Mouse (Mus musculus): ENCODE data around the gene Fsip1.
A peak's percentile ranks its signal among the peaks of the same experiment; 100 is the strongest.

Fsip1 gene

DNA sequence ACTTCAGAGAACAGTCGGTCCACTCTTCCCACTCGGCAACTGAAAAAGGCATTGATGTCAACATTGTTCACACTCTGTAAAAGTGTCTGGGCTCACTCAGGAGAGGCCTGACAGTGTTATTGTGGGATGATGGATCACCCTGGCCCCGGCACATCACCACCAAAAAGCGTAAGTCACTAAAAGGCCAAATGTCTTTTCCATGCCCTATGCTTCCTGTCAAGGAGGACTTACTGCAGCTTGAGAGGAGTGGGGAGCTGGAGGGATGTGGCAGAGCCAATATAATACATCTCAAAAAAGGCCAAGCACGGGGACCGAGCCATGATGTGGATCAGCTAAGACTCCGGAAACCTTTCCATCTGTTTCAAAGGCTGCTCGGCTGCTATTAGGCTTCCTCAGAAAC lies 2.2 kb downstream of the Fsip1 start:
- DNase-seq (ENCODE audit: low read depth) = no peak

DNA sequence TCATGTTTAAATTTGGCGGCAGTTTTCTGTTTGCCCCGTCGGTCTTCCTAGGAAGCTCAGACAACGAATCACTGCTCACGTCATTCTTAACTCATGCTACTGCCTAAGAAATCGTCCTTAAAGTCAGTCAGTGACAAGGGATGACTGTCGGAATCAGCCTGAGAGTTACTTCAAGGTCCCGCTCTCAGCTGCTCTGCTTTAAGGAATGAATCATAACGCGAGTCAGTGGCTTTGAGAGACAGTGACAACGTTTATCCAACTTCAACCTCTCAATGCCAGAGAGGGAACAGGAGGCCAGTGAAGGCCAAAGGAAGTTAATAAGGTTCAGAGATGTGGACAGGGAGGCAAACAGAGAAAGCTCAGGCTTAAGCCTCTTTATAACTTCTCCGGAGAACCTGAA lies 7.8 kb downstream of the Fsip1 start:
- DNase-seq (ENCODE audit: low read depth) = peak; percentile 17

DNA sequence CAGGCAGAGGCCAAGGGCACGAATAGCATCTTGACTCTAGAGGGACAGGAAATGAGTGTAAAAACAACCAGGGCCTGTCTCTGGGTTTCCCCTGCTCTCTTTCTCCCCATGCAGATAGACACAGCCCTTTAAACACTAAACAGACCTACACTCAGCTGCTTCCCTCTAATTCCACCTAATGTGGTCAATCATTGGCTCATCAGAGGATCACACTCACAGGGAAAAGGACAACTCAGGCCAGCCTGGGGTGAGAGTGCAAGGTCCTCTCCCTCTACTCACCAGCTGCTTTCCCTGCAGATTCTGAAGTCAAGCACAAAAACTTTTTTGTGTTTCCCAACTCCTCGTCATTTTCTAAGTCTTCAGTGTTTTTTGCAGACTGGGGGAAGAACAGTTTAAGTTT lies 8.8 kb downstream of the Fsip1 start:
- no peak for DNase-seq (ENCODE audit: low read depth)

DNA sequence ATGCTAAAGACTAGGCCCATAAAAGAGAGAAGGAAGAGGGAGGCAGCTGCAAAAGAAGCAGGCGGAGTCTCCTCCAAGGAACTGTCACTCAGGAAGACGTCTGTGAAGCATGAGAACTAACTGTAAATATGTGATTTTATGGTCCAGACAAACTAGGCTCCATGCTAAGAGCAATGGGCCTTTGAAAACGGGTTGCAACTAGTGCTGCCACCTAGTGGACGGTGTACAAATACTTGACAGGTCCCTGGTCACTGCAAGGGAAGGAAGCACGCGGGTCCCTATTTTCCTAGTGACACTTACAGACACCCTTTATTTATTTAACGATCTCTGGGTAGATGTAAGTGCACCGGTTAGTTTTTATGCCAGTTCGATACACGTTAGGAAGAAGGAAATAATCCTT lies 10.9 kb downstream of the Fsip1 start:
- peak; percentile 90 for DNase-seq (ENCODE audit: low read depth)

DNA sequence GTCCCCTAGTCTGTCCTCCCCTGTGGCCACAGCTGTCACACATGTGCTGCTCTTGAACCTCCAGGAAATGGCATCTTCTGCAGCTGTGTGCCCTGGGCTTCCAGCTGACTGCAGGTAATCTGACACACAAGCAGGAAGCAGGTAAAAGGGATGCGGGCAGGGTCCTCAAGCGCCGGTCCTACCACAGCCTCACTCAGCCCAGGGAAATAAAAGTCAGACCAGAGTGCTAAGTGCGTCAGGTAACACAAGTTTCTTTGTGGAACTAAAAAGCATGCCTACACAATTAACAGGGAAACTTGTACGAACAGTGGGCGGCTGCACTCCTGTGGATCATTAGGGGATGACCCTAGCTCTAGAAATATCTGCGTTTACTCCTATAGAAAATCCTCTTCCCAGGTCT lies 20.6 kb downstream of the Fsip1 start:
- no peak for DNase-seq (ENCODE audit: low read depth)

DNA sequence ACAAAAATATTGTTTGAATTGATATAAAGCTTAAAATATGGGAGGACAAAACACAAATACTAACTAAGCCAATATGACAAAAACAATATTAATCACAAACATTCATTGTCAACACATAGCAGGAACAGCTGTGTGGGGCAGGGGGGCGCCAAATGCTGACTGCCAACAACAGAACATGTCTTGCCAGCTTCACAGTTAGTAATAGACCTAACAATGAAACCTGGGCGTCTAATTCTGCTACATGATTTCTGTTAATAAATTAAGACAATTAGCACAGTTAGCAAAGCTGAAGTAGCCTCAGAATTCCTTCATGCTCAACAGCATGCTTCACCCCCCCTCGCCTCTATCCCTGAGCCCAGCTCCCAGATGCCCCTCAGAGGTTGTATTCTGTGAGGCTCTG lies 21.2 kb downstream of the Fsip1 start:
- DNase-seq (ENCODE audit: low read depth) = no peak

DNA sequence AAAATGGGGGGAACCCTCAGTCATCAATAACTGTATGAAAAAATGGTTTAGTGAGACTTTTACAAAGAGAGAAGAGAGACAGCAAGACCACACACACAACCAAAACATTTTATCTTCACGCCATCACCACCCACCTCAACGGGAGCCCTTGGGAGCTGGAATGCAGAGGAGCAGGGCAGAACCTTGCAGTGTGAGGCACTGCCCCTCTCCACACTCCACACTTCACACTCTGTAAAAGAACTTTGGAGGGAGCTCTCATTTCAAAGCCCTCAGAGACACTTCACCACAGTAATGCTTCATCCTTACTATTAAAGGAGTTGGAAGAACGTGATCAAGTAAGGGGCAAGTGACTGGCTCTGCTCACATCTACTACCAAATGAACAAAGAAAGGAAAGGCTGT lies 26.2 kb downstream of the Fsip1 start:
- no peak for DNase-seq (ENCODE audit: low read depth)

DNA sequence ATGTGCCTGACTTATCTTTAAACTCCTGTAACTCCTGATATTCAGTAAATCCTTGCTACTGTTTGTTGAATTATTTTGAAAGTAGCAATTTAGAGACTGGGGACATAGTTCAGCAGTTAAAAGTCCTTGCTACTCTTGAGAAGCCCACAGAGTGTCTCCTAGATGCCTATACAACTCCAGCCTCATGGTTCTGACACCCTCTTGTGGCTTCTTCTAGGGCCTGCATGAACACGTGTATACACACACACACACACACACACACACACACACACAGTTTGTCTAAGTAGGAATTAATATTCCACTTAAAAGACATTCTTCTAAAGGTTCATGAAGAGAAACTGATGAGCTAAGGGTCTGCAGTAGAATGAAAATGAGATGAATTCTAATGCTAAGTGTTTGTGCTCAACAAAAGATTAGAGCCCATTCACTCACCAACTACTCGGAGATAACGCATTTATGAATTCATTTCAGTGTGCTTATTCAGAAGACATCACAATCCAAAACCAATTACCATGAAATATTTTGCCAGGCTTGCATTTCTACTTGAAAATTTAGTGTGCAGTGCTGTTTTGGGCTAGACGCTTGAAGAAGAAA lies 28.2 kb downstream of the Fsip1 start:
- no peak for DNase-seq (ENCODE audit: low read depth)

DNA sequence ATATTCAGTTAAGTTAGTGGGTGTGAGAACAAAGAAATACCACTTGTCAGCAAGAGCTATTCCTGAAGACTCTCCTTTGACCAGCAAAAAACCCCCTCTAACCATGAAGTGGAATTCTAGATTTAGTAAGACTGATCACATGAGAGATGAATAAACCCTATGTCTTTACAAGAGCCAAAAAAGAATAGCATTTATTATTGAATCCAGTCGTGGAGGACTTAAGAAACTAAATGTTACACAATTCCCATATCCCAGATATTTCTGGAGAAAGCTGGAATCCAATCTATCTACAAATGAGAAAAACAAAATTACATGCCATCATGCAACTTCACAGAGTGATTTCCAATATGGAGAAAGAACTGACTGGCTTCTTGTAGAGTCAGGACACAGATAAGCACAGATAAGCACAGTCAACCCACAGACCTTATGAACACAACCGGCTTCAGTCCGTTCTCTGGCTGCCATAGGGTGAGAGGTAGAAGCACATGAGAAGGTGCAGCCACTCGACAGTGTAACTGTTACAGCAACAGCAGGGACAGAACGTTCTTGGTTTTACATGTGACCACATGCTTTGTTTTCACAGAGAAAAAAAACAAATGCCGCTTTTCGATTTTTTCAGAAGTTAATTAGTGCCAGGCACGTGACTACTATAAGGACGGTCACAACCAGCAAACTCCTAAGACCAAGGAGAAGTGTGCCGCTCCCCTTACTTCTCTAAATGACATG lies 31.3 kb downstream of the Fsip1 start:
- DNase-seq (ENCODE audit: low read depth) = peak; percentile 67

DNA sequence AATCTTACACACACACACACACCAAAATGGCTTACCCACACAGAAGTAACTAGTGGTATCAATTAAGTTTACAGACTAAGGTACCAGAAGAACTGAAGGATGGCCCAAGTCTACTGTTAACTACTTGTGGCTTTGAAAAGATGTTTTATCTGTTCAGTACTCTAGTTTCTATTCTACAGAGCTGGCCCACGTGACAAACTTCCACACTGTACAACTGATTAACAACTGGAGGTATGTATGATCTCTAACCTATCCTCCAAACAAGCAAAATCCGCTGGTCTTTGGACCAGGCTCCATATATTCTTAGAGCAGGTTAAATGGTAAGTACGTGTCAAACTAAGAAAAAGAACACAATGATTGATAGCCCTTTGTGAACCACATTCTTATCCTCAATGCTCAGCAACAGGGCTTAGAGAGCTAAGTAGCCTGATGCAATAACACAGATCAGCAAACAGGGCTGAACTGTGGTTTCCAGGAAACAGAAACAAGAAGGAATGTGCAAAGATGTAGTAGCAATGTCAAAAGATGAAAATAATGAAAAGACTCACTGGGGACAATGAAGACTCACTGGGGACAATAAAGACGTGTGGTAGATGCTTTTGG lies 38.7 kb downstream of the Fsip1 start:
- peak; percentile 58 for DNase-seq (ENCODE audit: low read depth)

DNA sequence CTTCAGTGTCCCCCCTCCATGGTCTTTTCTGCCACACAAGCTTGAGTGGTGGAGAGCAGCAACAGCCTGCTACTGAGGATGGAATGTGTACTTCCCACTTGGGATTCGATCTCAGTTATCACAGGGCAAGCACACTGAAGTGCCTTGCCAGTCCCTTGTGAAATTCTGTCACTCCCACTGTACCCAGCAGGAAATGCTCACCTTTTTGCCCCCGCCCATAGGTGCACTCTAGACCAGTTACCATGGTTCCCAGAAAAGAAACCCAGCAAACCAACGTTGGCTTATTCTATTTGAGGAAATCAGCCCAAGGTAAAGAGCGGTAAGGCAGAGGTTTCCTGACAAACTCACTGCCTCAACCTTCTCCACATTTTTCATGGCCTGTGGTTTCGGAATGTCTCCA lies 47.1 kb downstream of the Fsip1 start:
- DNase-seq (ENCODE audit: low read depth) = no peak

DNA sequence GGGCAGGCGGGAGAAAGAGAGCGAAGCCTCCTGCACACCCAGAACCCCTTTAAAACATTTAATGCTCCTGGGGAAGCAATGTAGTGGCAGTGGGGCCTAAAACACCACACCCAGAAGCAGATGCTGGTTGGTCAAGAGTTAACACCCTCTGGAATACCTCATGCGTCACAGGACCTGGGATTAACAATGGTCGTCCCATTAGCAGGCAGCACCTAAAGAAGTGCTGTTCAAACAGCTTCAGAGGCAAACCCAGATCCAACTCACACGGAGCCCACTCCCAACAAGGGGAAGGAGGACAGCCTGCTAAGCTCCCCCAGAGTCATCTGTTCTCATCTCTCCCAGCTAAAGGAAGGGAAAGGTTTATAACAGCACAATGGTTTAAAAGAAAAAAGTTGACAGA lies 48.1 kb downstream of the Fsip1 start:
- no peak for DNase-seq (ENCODE audit: low read depth)

DNA sequence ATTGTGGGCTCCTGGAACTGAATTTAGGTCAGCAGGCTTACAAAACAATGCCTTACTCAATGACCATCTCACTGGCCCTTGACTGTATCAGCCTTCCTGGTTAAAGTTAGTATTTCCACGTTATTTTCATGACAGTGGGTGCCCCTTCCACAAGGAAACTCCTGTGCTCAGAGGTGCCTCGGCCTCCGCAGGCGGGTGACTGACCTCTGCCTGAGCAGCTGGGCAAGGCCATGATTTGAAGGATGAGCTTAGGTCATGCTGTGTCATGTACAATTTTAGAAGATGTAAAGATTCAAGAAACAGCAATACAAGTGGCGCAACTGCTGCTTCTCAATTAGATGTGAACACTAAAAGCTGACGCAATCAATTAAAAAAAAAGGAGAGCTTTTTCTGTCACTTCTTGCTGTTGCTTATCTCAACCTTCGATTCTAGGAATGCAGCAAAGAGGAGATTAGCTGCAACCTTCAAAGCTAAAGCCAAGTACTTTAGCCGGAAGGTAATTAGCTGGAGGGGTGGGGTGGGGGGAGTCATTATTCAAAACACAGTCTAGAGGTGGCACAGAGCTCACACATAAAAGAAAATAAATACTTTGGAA lies 50.7 kb downstream of the Fsip1 start:
- DNase-seq (ENCODE audit: low read depth) = no peak

DNA sequence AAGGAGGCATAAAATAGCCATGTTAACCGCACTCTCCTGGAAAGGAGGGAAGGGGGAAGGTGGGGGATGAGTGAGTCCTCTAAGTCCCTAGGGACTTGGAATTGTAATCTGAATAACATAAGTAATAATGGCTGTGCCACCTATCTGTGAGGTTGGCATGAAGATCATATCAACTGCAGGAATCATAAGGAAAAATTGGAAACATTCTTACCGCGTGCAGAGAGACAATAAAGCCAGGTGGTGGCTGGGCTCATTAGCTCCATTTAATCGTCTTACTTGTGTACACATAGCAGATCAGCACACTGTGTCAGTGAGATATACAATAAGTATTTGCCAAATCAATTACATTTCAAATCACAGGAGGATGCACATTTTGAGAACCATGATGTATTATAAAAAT lies 52.1 kb downstream of the Fsip1 start:
- DNase-seq (ENCODE audit: low read depth) = no peak

DNA sequence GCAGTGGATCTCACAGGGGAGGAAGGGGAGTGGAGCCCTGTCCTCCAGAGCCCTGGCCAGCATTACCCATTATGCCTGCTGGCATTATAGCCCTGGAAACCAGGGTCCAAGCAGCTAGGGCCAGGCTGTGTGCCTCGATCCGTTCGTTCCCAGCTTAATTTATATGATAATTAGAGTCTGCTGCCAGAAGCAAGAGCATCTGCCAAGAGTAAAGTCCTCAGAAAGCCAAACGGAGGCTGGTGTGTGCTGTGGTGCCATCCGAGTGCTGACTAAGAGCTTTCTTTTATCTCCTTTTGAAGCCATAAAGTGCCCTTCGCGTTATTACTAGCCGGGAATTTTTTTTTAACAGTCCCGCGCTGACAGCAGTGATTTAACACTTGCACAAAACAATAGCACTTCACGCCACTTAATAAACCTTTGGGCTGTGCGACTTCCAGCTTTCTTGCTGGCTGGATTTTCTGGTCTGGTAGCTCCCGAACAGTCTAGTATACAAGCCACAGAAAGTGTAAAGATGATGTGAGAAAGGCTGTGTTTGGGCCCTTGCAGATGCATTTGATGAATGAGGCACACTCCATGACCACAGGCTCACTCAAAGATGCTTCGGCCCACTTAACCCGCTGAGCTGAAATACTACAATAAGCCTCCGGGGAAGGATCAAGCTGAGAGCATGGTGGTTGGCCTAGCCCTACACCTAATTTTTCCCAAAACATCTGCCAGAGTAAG lies 52.9 kb downstream of the Fsip1 start:
- no peak for DNase-seq (ENCODE audit: low read depth)

DNA sequence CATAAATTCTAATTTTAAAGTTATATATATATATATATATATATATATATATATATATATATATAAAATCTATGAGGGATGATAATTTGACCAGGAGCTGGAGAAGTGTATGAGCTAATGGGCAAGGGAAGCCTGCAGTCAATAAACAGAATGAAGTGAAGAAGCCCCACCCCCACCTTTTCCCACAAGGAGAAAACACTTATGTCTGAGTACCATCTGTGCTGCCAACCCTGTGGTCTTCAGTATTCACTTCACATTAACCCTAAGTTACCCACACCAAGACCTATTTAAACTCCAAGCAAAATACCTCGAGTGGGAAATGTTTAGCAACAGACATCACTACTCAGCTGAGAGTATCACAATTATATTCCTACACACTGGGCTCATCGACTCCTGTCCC lies 53.8 kb downstream of the Fsip1 start:
- DNase-seq (ENCODE audit: low read depth) = no peak

DNA sequence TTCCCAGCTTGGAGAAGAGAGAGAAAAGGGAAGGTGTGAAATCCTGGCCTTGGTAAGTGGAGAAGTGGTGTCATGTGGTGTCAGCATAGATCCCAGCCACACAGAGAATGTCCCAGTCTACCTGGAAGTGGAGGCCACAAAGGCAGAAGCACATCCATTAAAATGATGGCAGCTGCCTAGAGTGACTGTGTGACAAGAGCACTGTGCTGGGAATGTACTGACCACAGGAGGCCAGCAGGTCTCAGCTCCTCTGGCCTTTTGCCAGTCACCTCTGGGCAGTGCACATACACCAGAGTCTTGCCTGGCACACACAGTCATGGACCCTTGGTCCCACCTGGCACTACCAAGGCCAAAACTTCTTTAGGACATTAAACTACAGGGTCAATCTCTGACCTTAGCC lies 54.8 kb downstream of the Fsip1 start:
- no peak for DNase-seq (ENCODE audit: low read depth)

DNA sequence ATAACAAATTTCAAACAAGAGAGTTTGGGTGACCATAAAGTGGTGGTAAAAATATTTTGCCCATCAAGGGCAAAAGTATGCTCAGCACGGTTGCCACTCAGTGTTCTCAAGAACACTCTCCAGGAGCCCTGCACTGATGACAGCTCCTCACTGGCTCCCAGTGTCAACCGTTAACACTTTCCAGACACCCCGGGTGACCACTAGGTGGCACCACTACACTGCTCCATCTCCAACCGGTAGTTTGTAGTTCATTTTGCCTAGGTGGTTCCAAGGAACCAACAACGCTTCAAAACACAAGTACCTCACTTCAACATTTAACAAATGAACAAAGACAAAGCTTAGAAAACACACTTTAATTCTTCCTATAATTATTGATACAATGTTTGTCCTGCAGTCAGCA lies 56.9 kb downstream of the Fsip1 start:
- peak; percentile 92 for DNase-seq (ENCODE audit: low read depth)

DNA sequence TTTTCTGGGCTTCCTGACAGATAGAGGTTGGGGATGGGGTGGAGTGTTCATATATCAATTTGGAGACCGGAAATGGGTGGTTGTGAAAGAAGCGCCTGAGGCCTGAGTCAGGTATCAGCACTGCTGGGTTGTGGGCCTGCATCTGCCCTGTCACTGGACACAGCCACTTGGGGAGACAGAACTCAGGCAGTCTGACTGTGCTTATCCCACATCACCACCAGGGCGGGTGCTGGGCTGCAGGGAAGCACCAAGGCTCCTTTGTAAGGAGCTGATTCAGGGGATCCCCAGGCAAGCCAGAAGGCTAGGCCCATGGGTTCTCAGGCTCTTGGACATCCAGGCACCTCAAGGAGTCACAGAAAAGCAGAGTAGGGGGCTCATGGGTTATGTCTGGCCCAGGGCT lies 59.8 kb downstream of the Fsip1 start:
- peak; percentile 22 for DNase-seq (ENCODE audit: low read depth)

DNA sequence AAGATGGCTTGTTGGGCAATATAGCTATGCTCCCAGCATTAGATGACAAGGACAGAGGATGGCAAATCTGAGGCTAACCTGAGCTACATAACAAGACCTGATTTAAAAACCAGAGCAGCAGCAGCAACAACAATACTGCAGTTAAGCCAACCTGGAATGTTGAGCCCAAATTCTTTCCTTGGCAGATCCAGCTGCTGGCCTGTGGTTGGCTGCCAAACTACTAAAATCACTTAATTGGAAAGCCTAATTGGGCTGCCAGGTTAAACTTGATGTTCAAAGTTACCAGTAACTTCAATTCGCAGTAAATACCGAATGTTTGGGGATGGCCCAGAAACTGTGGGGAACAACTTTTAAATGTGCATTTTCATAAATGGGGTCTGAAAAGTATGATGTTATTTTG lies 74.6 kb downstream of the Fsip1 start:
- no peak for DNase-seq (ENCODE audit: low read depth)

DNA sequence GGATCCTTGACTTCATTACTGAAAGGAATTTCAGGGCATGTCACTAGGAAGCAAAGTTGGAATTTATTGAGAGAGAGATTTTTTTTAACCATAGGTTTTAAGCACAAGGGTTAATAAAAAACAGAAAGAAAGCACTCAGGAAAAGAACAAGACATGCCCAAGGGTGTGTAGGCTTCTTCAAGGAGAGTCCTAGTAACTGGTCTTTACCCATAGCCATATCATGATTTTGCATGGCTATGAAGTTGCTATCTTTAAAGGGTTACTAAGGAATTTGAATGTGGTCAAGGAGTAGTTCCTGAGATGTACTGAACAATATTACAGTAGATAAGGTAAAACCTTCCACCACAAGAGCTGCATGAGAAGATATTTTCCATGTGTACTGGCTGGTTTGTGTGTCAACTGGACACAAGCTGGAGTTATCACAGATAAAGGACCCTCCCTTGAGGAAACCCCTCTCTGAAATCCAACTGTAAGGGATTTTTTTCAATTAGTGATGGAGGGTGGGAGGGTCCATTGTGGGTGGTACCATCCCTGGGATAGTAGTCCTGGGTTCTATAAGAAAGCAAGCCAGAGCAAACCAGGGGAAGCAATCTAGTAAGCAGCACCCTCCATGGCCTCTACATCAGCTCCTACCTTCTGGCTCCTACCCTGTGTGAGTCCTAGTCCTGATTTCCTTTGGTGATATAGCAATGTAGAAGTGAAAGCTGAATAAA lies 76.7 kb downstream of the Fsip1 start:
- DNase-seq (ENCODE audit: low read depth) = no peak

DNA sequence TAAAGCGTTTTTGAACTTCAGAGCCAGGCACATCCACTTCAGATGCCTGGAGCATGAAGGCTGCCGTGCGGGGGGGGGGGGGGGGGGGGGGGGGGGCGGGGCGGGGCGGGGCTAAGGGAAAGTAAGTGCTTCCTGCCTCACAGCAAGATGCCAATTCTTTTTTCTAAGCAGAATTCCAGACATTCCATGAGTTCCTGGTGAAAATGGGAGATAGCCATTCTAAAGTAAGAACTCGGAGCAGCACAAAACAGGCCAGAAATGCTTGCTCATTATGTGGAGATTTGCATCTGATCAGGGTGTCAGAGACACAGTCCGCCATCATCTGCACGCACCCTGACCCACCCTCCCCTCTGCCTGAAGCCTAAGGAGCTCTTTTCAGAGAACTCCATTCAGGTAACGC lies 77.3 kb downstream of the Fsip1 start:
- DNase-seq (ENCODE audit: low read depth) = peak; percentile 62

Data from NIH3T3 (cell line).